Mouse (Mus musculus): ENCODE measurements around the gene Zfp523.

DNA sequence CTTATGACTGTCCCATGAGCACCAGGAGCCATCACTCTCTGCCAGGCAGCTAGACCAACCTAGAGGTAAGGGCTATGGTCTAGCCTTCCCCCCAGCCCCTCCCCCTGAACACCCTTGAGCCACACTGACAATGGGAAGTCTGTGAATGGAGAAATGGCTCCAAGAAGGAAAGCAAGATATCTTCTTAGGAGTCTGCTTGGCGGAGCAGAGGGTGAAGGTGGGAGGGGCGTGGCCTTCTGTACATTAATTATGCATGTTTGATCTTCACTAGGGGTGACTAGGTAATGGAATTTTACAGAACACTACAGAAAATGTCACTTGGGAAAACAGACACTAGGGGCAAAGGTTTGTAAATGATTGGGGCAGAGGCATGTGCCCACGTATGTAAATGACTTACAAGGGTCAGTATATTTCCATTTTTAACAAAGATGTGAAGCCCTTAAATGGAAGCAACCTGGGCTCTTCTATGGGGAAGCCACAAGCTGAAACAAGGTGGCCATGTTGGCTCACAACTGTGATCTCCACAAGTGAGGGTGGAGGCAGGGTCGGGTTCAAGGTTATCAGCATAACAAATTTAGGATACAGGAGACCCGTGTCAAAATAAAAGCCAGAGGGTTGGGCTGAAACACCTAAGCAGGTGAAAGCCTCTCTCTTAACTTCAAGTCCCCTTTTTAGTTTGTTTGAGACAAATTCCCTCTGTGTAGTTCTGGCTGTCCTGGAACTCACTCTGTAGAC is 46.4 kb upstream of the Zfp523 start:
- TF ChIP-seq CTCF (IDR thresholded peaks at IDR 0.05; ENCODE audit: borderline replicate concordance, extremely low read depth, insufficient read depth, insufficient read length) (no peak), POLR2A (IDR thresholded peaks at IDR 0.05; ENCODE audit: borderline replicate concordance, extremely low read depth, insufficient read depth, insufficient read length, poor library complexity, severe bottlenecking) (no peak)

Measured in brain, embryonic 14.5 days (tissue).